Mouse (Mus musculus) activated CD4-positive, CD25-positive, alpha-beta regulatory T cell, adult 4 months (primary cell): Measurements from ENCODE around the gene Tex48. TPM values are rescaled to one million over a fixed set of nuclear protein-coding genes. Genes with fewer than 3 reads are reported as not detected.

Source experiments
- ATAC-seq: one replicate; pipeline ENCODE4 v1.8.0; 2017
- polyA plus RNA-seq, 2 experiments: library from polyadenylated mRNA; unstranded; fragments of 100-300 nt; shearing (Covaris generic); gene quantifications; one replicate each; pipeline ENCODE4 v1.2.1; 2017

The Tex48 gene
- polyA plus RNA-seq, 2 experiments from 2014 or later = not detected

- no peak for ATAC-seq
Measured at GRCm38 (mm10) chr4:63594459-63595110, 27.6 kb downstream of the Tex48 start.

- peak; percentile 44 for ATAC-seq
Measured at GRCm38 (mm10) chr4:63590538-63590937, 31.7 kb downstream of the Tex48 start.

GRCm38 (mm10) chr4:63589987-63590386 is 32.2 kb downstream of the Tex48 start:
- no peak for ATAC-seq

GRCm38 (mm10) chr4:63586240-63586639 is 36.0 kb downstream of the Tex48 start:
- no peak for ATAC-seq

GRCm38 (mm10) chr4:63585216-63585615 is 37.0 kb downstream of the Tex48 start:
- no peak for ATAC-seq

GRCm38 (mm10) chr4:63582580-63582979 is 39.6 kb downstream of the Tex48 start:
- ATAC-seq = no peak

- no peak for ATAC-seq
Measured at GRCm38 (mm10) chr4:63580078-63580477, 42.1 kb downstream of the Tex48 start.

GRCm38 (mm10) chr4:63579649-63580048 is 42.6 kb downstream of the Tex48 start:
- no peak for ATAC-seq

- ATAC-seq = no peak
Measured at GRCm38 (mm10) chr4:63572621-63573020, 49.6 kb downstream of the Tex48 start.

GRCm38 (mm10) chr4:63570208-63570781 is 51.9 kb downstream of the Tex48 start:
- ATAC-seq = no peak

GRCm38 (mm10) chr4:63569322-63569721 is 52.9 kb downstream of the Tex48 start:
- ATAC-seq = no peak

- ATAC-seq = no peak
Measured at GRCm38 (mm10) chr4:63567712-63568390, 54.4 kb downstream of the Tex48 start.

- ATAC-seq = no peak
Measured at GRCm38 (mm10) chr4:63562742-63563141, 59.5 kb downstream of the Tex48 start.

GRCm38 (mm10) chr4:63561861-63562675 is 60.2 kb downstream of the Tex48 start:
- ATAC-seq = peak; percentile 47

GRCm38 (mm10) chr4:63560079-63560478 is 62.1 kb downstream of the Tex48 start:
- ATAC-seq = no peak

GRCm38 (mm10) chr4:63559127-63559697 is 63.0 kb downstream of the Tex48 start:
- no peak for ATAC-seq

- ATAC-seq = peak; percentile 60
Measured at GRCm38 (mm10) chr4:63558407-63559081, 63.7 kb downstream of the Tex48 start, which contains the start of gene Tmem268. Tmem268 (plus strand) TSS chr4:63558781.

GRCm38 (mm10) chr4:63557124-63558059 is 64.8 kb downstream of the Tex48 start:
- ATAC-seq = no peak
